Mouse (Mus musculus) neutrophil, adult 5-6 weeks (primary cell): ENCODE measurements around the gene Cmtm2b. TPM values are rescaled to one million over a fixed set of nuclear protein-coding genes. Genes with fewer than 3 reads are reported as not detected.

Experiments used
- ATAC-seq: fragments of 151-379, 151-347 bp; 2 replicates; pipeline ENCODE4 v1.8.0; 2017; ENCODE audit warnings: mild to moderate bottlenecking, moderate TSS enrichment; ENCODE audit not compliant: insufficient number of reproducible peaks, poor library complexity, low FRiP score, severe bottlenecking; ENCODE audit errors: extremely low read depth
- total RNA-seq: library from RNA; stranded (forward); fragments of 200-1000 nt; gene quantifications from 2 replicates; pipeline ENCODE4 v1.2.3, GENCODE M21; 2017

Cmtm2b gene
- total RNA-seq, 1 experiment from 2014 or later: not detected

GRCm38 (mm10) chr8:104374864-104375846 lies 53.1 kb downstream of the Cmtm2b start:
- no peak for ATAC-seq

DNA sequence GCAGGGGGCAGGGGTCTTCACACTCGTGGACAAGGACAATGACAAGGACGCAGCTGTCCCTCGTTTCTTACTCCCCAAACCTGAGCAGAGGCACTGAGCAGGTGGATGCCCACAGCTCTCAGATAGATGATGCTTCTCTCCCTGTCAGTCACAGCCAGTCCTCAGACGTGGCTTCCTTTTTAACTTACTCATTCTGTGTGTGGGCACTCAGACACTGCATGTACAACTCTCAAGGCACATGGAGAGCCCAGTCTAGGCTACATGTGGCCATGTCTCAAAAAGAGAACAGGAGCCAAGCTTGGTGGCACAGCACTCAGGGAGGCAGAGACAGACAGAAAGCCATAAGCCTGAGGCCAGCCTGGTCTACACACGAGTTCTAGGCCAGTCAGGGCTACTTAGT lies 53.9 kb downstream of the Cmtm2b start:
- no peak for ATAC-seq

DNA sequence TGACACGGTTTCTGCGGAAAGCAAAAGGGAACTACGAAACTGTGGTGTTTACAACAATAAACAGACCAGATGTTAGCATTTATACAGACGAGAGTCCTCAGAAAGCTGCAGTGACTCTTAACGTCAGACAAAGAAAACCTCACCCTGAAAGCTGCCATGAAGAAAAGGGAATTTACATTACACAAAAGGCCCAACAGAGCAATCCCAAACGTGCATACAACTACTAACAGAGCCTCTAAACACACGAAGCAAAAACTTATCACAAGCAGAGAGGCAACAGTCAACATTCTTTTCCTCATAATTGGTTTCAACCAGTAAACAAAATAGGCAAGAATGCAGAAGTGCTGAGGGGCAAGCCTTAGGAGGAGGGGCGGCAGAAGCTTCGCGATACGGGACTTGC lies 54.6 kb downstream of the Cmtm2b start:
- no peak for ATAC-seq

DNA sequence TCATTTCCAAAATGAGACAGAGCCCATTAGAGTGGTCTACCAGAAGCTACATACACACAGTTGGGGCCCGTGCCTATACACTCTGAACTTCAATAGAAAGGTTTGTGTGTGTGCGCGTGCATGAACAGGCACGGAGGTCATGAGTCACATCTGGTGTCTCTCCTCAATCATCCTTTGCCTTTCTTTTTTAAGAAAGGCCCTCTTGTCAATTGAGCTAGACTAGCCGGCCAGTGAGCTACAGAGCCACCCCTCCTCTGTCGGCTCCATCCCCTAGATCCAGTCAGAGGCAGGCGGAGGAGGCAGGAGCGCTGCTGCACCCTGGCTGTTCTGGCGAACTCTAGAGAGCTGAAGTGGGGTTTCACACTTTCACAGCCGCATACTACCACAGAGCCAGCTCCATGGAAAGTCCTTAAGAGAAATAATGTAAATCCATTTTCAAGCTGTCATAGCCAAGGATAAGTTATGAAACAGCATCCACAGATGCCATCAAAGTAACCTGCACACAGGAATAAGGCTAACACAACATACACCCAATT lies 57.3 kb downstream of the Cmtm2b start:
- ATAC-seq: no peak

DNA sequence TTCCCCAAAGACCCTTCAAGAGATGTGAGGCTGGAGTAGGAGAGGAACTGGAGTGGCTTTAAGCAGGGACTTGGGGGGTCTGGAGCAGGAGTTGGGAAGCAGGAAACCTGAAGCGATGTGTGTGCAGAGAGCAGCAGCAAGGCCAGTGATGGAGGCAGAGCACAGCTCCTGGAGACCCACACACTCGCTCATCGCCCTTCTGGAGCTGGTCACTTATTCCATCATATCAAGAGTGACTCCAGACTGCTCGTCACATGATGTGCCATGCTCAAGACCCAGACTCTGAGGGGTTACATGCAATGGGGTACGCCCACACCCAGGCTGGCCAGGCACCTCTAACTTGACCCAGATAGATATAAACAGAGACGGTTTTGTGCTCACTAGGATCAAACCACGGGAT lies 58.2 kb downstream of the Cmtm2b start:
- ATAC-seq: no peak

Other genes starting within 250 kb of the Cmtm2b start
- gene Cdh5, start 220.6 kb upstream of the Cmtm2b start, total RNA-seq: 1.5 TPM in 1 of 2 replicates, not detected in the other
- gene Bean1, start 151.8 kb upstream of the Cmtm2b start, total RNA-seq: 0.12 TPM in 2 replicates
- gene Tk2, start 73.7 kb upstream of the Cmtm2b start, total RNA-seq: 83.1 and 93.4 TPM in 2 replicates
- 82.9 and 88.5 TPM in 2 replicates for gene Cklf, start 71.4 kb upstream of the Cmtm2b start, total RNA-seq
- gene Cmtm2a, start 29.0 kb upstream of the Cmtm2b start, total RNA-seq: not detected in 2 replicates
- gene Gm45711, start 12.1 kb upstream of the Cmtm2b start, total RNA-seq: not detected in 2 replicates
- gene Cmtm1, start 12.1 kb upstream of the Cmtm2b start, total RNA-seq: not detected in 2 replicates
- not detected in 2 replicates for gene Gm11020, start 663 bp upstream of the Cmtm2b start, total RNA-seq
- 3.8 and 7.2 TPM in 2 replicates for gene Cmtm3, start 17.2 kb downstream of the Cmtm2b start, total RNA-seq
- gene Cmtm4, start 73.6 kb downstream of the Cmtm2b start, total RNA-seq: 0.49 and 0.81 TPM in 2 replicates
- gene Dync1li2, start 120.8 kb downstream of the Cmtm2b start, total RNA-seq: 69.2 TPM in 2 replicates
- 0.81 and 1.2 TPM in 2 replicates for gene Terb1, start 187.7 kb downstream of the Cmtm2b start, total RNA-seq
- 98.6 and 98.9 TPM in 2 replicates for gene Nae1, start 212.4 kb downstream of the Cmtm2b start, total RNA-seq
- 2.2 and 2.4 TPM in 2 replicates for gene Car7, start 212.5 kb downstream of the Cmtm2b start, total RNA-seq